Mouse (Mus musculus) bone marrow macrophage, adult 2 months (primary cell): ENCODE data around the gene Rbp7. TPM values are rescaled to one million over a fixed set of nuclear protein-coding genes. Genes with fewer than 3 reads are reported as not detected.
"Not testable (repeated sequence)": the region's sequence is repeated elsewhere in the genome, so short reads cannot be mapped to it uniquely, and the experiment has no call there.

Experiments used
- H3K27ac ChIP-seq: 2 replicates; pipeline ENCODE4 v1.5.1; 2012; ENCODE audit warnings: low read depth, low read length; ENCODE audit not compliant: insufficient read depth
- H3K4me1 ChIP-seq: 2 replicates; pipeline ENCODE4 v1.6.1; 2012; ENCODE audit warnings: low read length; ENCODE audit not compliant: control insufficient read depth, insufficient read depth
- H3K4me3 ChIP-seq: 2 replicates; pipeline ENCODE4 v1.5.1; 2012; ENCODE audit warnings: mild to moderate bottlenecking, low read length, moderate library complexity; ENCODE audit not compliant: insufficient read depth
- CTCF ChIP-seq: IDR thresholded peaks from 2 replicates; pipeline ENCODE4 v1.5.1; 2012; ENCODE audit warnings: low read depth, mild to moderate bottlenecking, low read length, moderate library complexity
- POLR2A ChIP-seq: IDR thresholded peaks from 2 replicates; pipeline ENCODE4 v1.6.1; 2012; ENCODE audit warnings: mild to moderate bottlenecking, low read depth, low read length, borderline replicate concordance
- polyA plus RNA-seq: library from polyadenylated mRNA; stranded (reverse); fragments of >200 nt; gene quantifications from 2 replicates; pipeline ENCODE4 v1.2.4, GENCODE M21; 2012; ENCODE audit not compliant: missing spikeins, insufficient read depth, insufficient read length

Rbp7 gene
- polyA plus RNA-seq, 1 experiment, result not detected

DNA sequence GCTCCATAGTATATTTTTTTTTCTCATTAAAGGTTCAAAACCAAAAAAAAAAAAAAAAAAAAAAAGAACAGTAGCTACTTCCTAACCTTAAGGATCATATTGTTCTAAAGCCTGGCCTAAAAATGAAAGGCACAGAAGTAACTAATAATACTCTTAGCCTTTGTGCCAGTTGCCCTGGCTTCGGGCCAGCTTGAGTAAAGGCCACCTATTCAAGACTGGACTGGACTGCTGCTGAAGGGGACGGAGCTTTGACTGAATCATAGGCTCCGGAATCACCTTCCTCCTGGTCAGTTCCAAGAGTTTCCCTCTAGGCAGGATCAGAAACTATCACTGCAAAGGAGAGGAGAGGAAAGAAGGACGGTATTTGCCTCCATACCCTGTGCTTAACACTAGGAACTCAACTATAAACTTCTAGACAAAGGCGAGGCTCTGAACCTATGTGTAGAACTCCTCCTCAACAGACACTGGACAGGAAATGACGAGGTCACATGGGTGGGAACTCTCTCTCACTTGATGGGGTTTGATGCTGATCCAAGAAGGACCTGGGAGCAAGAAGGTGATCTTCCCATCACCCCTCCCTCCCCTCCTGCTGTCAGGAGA lies 3.2 kb upstream of the Rbp7 start:
- peaks cover 17% of the 10 kb centered on the region for H3K4me1 ChIP-seq
- H3K4me3 ChIP-seq, result no peak overlapping the region
- no peak for TF ChIP-seq CTCF
- TF ChIP-seq POLR2A, result no peak
- no peak overlapping the region for H3K27ac ChIP-seq

DNA sequence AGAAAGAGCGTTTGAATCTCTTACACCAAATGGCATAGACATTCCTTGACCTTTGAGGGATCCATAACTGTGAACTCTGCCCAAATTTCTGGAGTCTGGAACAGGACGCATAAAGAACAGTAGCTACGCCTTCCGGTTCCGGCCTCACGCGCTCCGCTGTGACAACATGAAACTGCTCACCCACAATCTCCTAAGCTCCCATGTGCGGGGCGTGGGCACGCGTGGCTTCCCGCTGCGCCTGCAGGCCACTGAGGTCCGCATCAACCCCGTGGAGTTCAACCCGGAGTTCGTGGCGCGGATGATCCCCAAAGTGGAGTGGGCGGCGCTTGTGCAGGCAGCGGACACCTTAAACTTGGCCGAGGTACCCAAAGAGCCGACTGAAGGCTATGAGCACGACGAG lies 2.4 kb upstream of the Rbp7 start:
- not testable (repeated sequence) for H3K4me3 ChIP-seq, H3K27ac ChIP-seq, H3K4me1 ChIP-seq

DNA sequence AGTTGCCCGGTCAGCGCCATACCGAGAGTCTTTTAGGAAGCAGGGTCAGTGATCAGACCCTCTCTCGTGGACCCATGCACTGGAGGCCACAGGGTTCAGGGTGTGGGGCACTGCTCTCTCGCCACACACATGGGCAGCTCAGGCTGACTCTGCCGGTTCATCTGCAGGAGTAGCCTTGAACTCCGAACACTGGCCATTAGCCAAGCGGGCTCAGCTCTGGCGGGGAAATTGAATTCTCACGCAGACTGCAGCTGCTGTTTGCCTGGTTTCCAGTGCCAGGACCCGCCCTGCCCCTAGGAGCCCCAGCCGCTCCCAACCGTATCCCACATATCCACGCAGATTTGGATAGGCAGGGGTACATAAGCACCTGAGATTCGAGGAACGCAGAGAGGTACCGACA lies 515 bp downstream of the Rbp7 start:
- H3K4me3 ChIP-seq, result no peak overlapping the region
- H3K4me1 ChIP-seq, result peaks cover 8% of the 10 kb centered on the region; the same call in 1 of the 2 replicates
- TF ChIP-seq CTCF, result no peak
- TF ChIP-seq POLR2A, result no peak
- no peak overlapping the region for H3K27ac ChIP-seq

DNA sequence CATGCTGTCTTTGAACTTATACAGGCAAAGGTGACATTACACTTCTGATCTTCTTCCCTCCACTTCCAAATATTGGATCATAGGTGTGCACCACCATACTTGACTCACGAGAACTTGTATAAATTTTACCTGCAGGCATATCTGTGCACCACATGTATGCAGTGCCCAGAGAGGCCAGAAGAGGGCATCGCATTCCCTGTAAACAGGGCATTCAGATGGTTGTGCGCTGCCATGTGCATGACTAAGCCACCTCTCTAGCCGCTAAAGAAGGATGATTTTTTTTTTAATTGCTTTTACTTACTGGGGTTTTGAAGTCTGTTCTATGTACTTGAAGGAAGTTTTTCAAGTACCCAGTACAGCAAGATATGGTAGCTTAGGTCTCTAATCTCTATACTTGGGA lies 1.1 kb downstream of the Rbp7 start:
- H3K4me3 ChIP-seq, result no peak overlapping the region
- no peak overlapping the region for H3K27ac ChIP-seq
- H3K4me1 ChIP-seq, result peaks cover 5% of the 10 kb centered on the region; the same call in 1 of the 2 replicates
- TF ChIP-seq POLR2A, result no peak
- peak; percentile 34; the same call in 1 of the 2 replicates for TF ChIP-seq CTCF

DNA sequence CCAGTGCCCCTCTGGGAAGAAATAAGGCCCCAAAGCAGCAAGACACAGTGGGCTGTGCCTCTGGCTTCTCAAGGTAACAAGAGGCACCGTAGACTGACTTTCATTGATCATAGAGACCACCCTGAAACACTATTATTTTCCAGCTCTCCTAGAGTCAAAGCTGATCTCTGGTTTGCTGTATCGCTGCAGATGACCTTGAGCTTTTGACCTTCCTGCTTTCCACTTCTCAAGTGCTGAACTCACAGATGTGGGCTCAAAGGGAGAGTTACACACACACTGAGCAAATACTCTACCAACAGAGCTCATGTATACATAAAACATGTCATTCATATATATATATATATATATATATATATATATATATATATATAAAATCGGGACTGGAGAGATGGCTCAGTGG lies 4.1 kb downstream of the Rbp7 start:
- H3K4me1 ChIP-seq, result peaks cover 8% of the 10 kb centered on the region
- TF ChIP-seq CTCF, result no peak
- TF ChIP-seq POLR2A, result no peak
- no peak overlapping the region for H3K4me3 ChIP-seq
- no peak overlapping the region for H3K27ac ChIP-seq

DNA sequence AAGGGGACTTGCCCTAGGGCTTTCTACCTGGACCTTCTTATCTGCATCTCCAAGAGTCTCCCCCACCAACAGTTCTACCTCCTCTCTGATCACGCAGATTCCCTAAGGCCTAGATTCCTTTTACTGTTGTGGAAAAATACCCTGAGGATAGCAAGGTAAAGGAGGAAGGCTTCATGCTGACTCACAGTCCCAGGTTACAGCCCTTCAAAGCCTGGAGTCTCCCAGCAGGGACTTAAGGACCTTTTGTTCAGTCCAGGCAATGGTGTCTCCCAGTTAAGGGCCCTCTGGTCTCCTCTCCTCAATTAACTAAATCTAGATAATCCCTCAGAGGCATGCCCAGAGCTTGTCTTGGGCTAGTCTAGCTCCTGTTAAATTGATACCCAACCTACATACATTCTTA lies 8.5 kb downstream of the Rbp7 start:
- H3K4me1 ChIP-seq, result peaks cover 17% of the 10 kb centered on the region
- TF ChIP-seq POLR2A (no peak), CTCF (no peak)
- no peak overlapping the region for H3K4me3 ChIP-seq
- peak overlapping the region; percentile 85 for H3K27ac ChIP-seq

DNA sequence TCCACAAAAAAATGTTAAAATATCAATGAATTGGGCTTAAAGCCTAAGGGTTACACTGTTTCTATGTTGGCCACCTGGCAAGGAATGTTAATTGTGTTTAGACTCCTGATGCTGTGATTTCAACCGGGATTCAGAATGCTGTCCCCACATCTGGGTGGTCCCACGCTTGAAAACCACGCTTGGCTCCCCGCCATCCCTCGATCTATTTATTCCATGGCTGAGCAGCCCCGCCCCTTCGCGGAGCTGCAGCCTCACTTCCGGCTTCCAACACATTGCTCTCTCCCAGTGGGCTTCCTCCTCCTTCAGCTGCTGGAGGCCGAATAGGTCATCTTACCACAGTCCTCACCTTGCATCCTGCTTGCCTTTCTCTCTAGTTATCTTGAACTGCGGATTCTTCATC lies 8.9 kb downstream of the Rbp7 start:
- peaks cover 17% of the 10 kb centered on the region for H3K4me1 ChIP-seq
- no peak for TF ChIP-seq POLR2A
- no peak for TF ChIP-seq CTCF
- peak overlapping the region; percentile 85 for H3K27ac ChIP-seq
- no peak overlapping the region for H3K4me3 ChIP-seq

DNA sequence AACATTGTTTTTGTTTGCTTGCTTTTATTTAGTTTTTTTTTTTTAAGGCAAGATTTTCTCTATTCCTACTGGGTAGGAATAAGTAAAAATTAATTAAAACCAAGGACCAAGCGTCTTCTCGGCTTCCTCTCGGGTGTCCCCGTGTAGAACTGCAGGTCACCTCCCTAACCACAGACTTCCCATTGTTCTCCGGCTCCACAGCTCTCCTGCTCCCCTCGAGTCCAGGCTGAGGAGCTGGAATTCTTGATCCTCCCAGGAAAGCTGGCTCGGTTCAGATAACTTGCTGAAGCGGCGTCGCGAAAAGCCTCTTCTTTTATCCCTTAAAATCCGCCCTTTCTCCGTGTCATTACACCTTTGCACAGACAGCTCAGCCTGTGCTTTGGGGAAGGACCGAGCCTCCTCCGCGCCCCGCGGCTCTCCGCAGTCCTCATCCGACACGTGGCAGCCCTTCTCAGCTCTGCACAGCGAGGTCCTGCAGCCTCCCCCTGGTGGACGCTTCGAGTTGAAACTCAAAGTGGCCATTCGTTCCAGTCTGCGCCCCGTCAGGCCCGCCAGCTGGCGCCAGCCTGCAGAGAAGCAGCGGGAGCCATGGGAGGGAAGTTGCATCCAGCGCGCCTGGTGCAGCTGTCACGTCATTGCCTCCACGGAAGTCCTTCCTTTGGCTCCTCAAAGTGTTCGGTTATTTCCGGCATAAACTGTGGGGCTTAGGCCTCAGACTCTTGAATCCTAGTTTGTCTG lies 9.6 kb downstream of the Rbp7 start:
- Histone ChIP-seq H3K4me3 (peak overlapping the region; percentile 52), H3K27ac (peak overlapping the region; percentile 85)

DNA sequence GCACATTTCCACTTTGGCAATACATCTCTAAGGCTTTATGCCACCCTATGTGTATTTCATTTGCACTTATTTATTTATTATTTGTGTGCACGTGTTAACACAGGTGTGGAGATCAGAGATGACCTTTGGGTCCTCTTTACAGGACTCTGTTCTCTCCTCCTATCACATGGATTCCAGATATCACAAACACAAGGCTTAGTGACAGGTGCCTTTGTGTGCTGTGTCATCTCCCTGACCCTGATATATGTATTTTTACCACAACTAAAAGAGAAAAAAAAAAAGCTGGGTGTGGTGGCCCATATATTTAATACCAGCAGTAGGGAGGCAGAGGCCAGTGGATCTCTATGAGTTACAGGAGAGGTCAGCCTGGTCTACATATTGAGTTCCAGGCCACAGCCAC lies 10.3 kb downstream of the Rbp7 start:
- H3K4me3 ChIP-seq, result no peak overlapping the region; the same call in 1 of the 2 replicates
- no peak for TF ChIP-seq POLR2A
- TF ChIP-seq CTCF, result no peak
- peak overlapping the region; percentile 85; the same call in 1 of the 2 replicates for H3K27ac ChIP-seq
- peaks cover 25% of the 10 kb centered on the region for H3K4me1 ChIP-seq

More for the DNA sequence above, 9.6 kb downstream of the Rbp7 start:
- TF ChIP-seq CTCF (no peak), POLR2A (0 out of 2 replicates have a peak, but pooled peaks have one; percentile 48)
- H3K4me1 ChIP-seq, result peaks cover 19% of the 10 kb centered on the region

DNA sequence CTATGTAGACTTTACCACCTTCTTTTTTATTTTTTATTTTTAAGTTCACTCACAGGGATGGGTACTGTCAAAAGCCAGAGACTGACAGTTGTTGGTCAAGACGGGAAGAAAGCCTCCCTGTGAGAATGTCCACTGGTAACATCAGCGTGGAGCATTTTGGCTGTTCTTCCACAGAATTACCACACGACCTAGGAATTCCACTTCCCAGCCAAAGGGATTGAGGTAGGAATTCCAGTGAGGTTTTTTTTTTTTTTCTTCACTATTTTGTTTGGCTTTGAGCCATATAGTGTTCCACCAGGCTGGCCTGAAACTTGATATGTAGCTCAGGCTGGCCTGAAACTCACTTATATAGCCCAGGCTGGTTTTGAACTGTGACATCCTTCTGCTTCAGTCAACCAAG lies 12.3 kb downstream of the Rbp7 start:
- H3K4me1 ChIP-seq, result peaks cover 28% of the 10 kb centered on the region
- TF ChIP-seq POLR2A (no peak), CTCF (no peak)
- H3K27ac ChIP-seq, result no peak overlapping the region
- H3K4me3 ChIP-seq, result no peak overlapping the region
